Mouse (Mus musculus) c-Kit-positive CD71-negative TER-119-negative erythroid progenitor cells, embryonic 14.5 days (primary cell): ENCODE data around the gene Lamb3.
"Not testable (repeated sequence)": the region's sequence is repeated elsewhere in the genome, so short reads cannot be mapped to it uniquely, and the experiment has no call there.

Experiments used
- DNase-seq: peaks from one replicate; pipeline ENCODE4 v3.0.0-alpha.2; 2013; ENCODE audit warnings: low read depth

Gene Lamb3

GRCm38 (mm10) chr1:193281344-193281743 lies 73.8 kb downstream of the Lamb3 start:
- DNase-seq, result no peak

GRCm38 (mm10) chr1:193284228-193284779 lies 76.8 kb downstream of the Lamb3 start:
- no peak for DNase-seq

DNA sequence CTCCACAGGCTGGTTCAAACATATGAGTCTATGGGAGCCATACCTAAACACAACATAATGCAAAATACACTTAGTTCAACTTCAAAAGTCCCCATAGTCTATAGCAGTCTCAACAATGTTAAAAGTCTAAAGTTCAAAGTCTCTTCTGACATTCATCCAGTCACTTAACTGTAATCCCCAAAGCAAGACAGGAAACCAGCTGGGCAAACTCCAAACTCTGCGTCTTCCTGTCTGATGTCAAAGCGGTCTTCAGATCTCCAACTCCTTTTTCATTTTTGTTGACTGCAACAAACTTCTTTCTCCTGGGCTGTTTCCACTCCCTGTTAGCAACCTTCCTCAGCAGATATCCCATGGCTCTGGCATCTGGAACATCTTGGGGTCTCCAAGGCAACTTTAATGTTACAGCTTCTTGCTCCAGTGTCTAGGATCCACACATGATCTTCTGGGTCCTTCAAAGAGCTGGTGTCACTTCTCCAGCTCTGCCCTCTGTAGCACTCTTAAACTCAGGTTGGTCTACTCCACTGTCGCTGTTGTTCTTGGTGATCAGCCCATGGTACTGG lies 78.3 kb downstream of the Lamb3 start:
- DNase-seq, result not testable (repeated sequence)

DNA sequence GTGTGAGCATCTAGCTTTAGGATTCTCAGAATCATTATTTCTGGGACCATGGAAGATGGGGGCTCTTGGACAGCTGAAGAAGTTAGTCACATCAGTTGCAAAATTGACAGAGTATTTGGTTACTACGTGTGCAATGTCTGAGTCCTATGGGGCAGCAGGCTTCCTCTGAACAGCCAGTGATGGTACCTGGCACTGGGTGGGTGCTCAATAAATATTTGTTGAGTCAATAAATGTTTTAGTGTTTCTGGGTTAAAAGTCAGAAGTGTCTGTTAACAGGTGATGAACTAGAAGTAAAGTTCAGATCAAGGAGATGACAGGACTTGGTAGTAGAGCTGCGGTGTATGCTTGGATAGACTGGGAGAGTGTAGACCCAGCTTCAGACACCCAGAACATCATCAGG lies 80.1 kb downstream of the Lamb3 start:
- no peak for DNase-seq

DNA sequence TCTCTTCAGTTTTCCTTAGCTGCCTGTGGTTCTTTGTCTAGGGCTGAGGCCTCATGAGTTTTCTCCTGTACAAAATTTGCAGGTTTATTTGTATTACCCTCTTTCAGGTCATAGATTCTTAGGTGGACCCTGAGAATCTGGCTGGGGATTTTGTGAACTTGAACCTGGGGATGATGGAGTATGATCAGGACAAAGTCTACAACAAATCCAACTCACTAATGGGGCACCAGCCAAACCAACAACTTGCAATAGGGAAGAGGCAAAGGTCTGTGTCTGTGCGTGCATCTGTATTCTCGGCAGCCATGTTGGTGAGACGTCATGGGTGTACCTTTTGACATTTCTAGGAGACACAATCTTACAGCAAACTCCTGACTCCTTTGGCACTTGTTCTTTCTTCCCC lies 81.6 kb downstream of the Lamb3 start:
- DNase-seq, result no peak

- no peak for DNase-seq
Measured at GRCm38 (mm10) chr1:193289914-193290313, 82.4 kb downstream of the Lamb3 start.

GRCm38 (mm10) chr1:193290686-193291085 lies 83.2 kb downstream of the Lamb3 start:
- no peak for DNase-seq

GRCm38 (mm10) chr1:193293039-193293438 lies 85.5 kb downstream of the Lamb3 start:
- DNase-seq, result no peak

GRCm38 (mm10) chr1:193293926-193294325 lies 86.4 kb downstream of the Lamb3 start:
- no peak for DNase-seq

DNA sequence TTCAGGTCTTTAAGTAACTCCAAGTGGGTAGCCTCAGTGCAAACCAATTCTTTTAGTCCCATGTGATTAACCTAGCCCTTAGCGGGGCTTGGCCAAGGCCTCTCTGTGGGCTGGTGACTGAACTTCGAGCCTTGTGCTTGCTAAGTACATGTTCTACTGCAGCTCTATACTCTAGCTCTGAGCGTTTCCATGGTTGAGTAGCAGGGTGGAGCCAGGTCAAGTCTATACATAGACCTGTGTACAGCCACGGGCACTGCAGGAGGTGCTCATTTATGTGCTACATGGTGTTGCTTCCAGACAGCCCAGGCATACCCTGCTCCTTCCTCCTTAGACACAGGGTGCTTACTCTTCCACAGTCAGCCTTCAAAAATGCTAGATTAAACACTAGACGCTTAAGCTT lies 88.4 kb downstream of the Lamb3 start:
- no peak for DNase-seq

DNA sequence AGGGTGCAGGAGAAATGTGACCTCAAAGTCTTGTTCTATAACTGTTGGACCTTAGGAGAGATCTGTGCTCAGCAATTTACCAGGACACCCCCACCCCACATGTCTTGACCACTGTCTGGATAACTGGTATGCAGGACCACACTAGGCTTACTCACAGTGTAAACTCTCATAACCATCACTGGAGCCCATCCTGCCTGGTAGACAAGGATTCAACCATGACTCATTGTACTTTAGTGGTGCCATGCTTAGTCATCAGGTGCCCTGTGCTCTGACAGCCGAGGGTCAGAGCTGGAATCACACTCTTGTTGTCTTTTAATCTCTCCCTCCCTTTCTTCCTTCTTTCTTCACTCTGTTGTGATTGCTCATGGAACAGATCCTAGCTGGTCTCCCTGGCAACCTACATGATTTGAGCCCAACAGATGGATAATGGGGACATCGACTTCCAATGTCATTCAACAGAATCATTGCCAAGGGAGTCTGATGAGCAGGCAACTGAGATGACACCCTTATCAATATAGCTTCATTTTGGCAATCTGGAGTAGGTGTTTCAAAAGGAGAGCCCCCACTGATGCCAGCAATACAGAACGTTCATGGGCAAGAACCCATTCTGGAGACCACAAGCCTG lies 90.8 kb downstream of the Lamb3 start:
- no peak for DNase-seq

GRCm38 (mm10) chr1:193299995-193300394 lies 92.5 kb downstream of the Lamb3 start:
- DNase-seq, result no peak

GRCm38 (mm10) chr1:193301216-193302092 lies 94.0 kb downstream of the Lamb3 start:
- no peak for DNase-seq

- DNase-seq, result no peak
Measured at GRCm38 (mm10) chr1:193302093-193302405, 94.5 kb downstream of the Lamb3 start.

DNA sequence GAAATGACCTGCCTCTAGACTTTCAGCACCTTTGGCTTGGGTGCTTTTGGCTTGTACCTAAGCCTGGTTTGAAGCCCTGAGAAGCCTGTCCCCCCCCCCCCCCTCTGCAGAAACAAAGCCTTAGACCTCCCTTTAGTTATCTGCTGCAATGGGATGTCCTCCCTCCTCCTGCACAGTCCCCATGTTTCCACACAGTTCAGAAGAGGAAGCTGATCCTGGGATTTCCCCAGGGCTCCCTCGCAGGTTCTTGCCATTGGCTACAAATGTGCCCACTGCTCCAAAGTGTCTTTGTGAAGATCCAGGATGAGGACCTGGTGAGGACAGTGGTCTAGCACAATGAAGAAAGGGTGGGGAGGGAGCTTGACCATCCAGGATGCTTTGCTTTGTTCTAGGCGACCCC lies 95.6 kb downstream of the Lamb3 start:
- DNase-seq, result no peak

GRCm38 (mm10) chr1:193305386-193305785 lies 97.9 kb downstream of the Lamb3 start:
- DNase-seq, result no peak

GRCm38 (mm10) chr1:193306832-193307231 lies 99.3 kb downstream of the Lamb3 start:
- DNase-seq, result no peak

DNA sequence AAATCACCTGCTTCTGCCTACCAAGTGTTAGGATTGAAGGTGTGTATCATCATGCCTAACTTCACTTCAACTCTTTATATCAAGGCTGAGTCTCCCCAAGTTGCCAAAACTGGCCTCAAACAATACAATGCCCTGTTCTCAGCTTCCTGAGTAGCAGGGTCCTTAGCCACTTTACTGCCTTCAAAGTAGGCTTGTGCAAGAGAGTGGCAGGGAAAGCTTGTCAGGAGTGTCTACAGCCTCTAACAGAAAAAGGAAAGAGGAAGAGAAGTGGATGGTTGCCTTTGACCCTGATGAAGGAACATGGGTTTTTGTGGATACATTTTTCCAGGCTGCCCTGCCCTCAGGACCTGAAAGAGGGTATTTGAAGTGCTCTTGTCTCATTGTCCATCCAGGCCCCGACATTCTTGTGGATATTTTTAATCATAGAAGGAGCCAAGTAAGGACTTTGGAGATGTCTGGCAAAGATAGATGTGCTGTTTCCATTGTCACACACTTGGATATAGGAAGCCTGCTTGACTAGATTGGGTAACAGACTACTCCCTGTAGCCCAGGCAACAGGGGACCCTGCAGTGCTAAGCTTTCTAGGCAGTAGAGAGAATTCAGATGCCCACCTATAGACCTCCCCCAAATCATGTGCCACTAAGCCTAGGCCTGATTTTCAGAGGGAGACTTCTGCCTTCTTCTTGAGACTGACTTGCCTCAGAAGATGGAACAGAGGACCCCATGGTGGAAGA lies 102.5 kb downstream of the Lamb3 start:
- no peak for DNase-seq

DNA sequence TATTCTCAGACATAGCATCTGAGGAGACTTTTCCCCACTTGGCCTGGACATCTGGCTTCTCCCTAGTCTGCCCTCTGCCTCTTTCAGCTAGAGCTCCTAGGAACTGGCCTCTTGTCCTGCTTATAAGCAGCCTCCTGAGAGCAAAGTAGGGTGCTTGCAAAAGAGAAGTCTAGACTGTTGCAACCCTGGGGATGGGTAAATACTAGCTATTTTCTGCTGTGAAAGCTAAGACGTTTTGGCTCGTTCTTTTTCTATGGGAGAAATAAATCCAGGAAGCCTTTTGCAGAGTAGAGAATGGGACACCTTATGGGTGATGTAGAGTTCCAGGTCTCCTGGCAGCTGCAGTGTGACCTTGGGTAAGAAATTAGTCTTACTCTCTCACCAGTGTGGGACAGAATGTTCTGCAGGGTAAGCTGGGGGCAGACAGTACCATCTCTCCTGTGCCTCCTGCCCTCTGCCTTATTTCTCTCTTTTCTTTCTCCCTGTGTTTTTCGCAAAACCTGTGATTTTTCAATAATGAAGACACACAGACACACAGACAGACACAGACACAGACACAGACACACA lies 103.1 kb downstream of the Lamb3 start:
- DNase-seq, result no peak

GRCm38 (mm10) chr1:193311596-193311995 lies 104.1 kb downstream of the Lamb3 start:
- DNase-seq, result no peak

GRCm38 (mm10) chr1:193315705-193316357 lies 108.3 kb downstream of the Lamb3 start:
- no peak for DNase-seq

DNA sequence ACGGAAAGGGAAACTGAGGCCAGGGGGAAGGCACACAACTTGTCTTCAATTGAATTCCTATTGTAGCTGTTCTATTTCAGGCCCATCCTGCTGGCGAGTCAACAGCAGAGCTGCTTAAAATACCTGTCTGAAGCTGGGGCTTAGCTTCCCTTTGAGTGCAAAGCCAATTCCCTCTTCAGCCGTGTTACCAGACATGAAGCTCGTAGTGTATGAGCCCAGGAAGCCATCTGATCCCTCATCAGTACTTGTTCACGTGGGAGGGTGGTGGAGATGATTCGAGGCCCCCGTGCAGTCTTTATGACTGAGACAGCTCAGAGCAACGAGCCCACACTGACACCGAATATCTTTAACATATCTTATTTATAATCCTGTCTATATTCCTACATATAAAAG lies 108.9 kb downstream of the Lamb3 start:
- DNase-seq, result no peak
